Mouse (Mus musculus) heart, adult 2 months (tissue): ENCODE results near the gene Ccsap. TPM values are rescaled to one million over a fixed set of nuclear protein-coding genes. Genes with fewer than 3 reads are reported as not detected.

Source experiments
- DNase-seq, 2 experiments: peaks; one replicate each; pipeline ENCODE4 v3.0.0; 2021
- H3K27ac ChIP-seq: fragments of 200-600 bp; 2 replicates; pipeline ENCODE4 v1.8.1; 2022
- H3K27me3 ChIP-seq: fragments of 200-500 bp; 2 replicates; pipeline ENCODE4 v1.6.1; 2012; ENCODE audit warnings: mild to moderate bottlenecking, low read length, inconsistent platforms, mixed read lengths; ENCODE audit not compliant: control insufficient read depth, insufficient read depth
- H3K36me3 ChIP-seq: fragments of 200-500 bp; 2 replicates; pipeline ENCODE4 v1.6.1; 2012; ENCODE audit warnings: low read length, inconsistent platforms; ENCODE audit not compliant: control insufficient read depth, insufficient read depth
- H3K4me1 ChIP-seq: fragments of 200-500 bp; 2 replicates; pipeline ENCODE4 v1.6.1; 2011; ENCODE audit warnings: low read length; ENCODE audit not compliant: control insufficient read depth, insufficient read depth
- H3K4me3 ChIP-seq: fragments of 200-600 bp; 2 replicates; pipeline ENCODE4 v1.8.1; 2022
- H3K79me2 ChIP-seq: fragments of 200-500 bp; replicated peaks from 2 replicates; pipeline ENCODE4 v1.6.1; 2012; ENCODE audit warnings: mild to moderate bottlenecking, inconsistent platforms, low read length, moderate library complexity, mixed read lengths; ENCODE audit not compliant: control insufficient read depth, insufficient read depth
- H3K9ac ChIP-seq: fragments of 200-500 bp; 2 replicates; pipeline ENCODE4 v1.6.1; 2012; ENCODE audit warnings: low read depth, mild to moderate bottlenecking, control low read depth, inconsistent platforms, low read length, mixed read lengths
- CTCF ChIP-seq: fragments of 200-600 bp; IDR thresholded peaks from 2 replicates; pipeline ENCODE4 v1.8.1; 2022; ENCODE audit warnings: antibody characterized with exemption, mild to moderate bottlenecking, moderate library complexity
- EP300 ChIP-seq: fragments of 200-500 bp; IDR thresholded peaks from 2 replicates; pipeline ENCODE4 v1.6.1; 2011; ENCODE audit warnings: low read depth, low read length, control low read depth; ENCODE audit not compliant: insufficient read depth
- POLR2A ChIP-seq: fragments of 200-500 bp; IDR thresholded peaks from 2 replicates; pipeline ENCODE4 v1.6.1; 2011; ENCODE audit warnings: mild to moderate bottlenecking, low read depth, low read length, control low read depth; ENCODE audit not compliant: insufficient read depth
- WGBS: fragments of 180-500 bp; shearing (Covaris S2); methylation state at CpG from one replicate; pipeline ENCODE4 v1.1.7; 2018; 5-methylcytosine and 5-hydroxymethylcytosine counted together
- intact Hi-C: fragments of 180-260 bp; cut with DNase I; formaldehyde crosslinking; loops from one replicate; pipeline ENCODE4 v1.15.1; 2025
- polyA plus RNA-seq: library from polyadenylated mRNA; depleted of rRNA; stranded (reverse); fragments of >200 nt; gene quantifications from 2 replicates; pipeline ENCODE4 v1.2.3, GENCODE M21; 2012
- total RNA-seq, 2 experiments: library from RNA; stranded (reverse); gene quantifications; 2 replicates each; pipeline ENCODE4 v1.2.3; 2021

Ccsap gene
- total and polyA plus RNA-seq, 3 experiments, result 0.18 to 0.81 (median 0.68) TPM

DNA sequence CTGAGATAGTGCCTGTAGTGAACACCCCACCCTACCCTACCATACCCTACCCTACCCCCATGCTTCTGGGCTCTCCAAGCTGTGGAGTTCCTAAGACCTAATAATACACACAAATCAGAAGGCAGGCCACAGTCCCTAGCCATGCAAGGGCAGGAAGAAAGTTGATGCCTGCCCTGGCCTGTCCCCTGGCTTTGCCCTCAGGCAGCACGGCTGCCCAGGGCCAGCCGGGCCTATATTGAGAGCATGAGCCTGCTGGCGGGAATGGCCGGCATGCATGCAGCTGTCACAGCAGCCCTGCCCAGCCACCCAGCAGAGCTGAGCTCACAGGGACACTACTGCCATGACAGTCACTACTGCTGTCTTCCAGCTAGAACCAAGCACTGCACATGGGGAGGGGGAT lies 23.1 kb upstream of the Ccsap start:
- H3K9ac ChIP-seq, result no peak overlapping the region
- H3K36me3 ChIP-seq, result no peaks in the 10 kb centered on the region
- H3K4me3 ChIP-seq, result no peak overlapping the region
- no peaks in the 10 kb centered on the region for H3K4me1 ChIP-seq
- intact Hi-C loops, result no loop called here
- no peak overlapping the region for H3K27ac ChIP-seq
- H3K79me2 ChIP-seq, result no peaks in the 10 kb centered on the region
- no peaks in the 10 kb centered on the region for H3K27me3 ChIP-seq
- DNase-seq, result peak in 1 of 2 experiments; percentile 32
- WGBS, result 63% methylated on average over 4 of the region's 4 CpGs
- no peak for TF ChIP-seq EP300

GRCm38 (mm10) chr8:123882412-123882811 lies 22.4 kb upstream of the Ccsap start:
- H3K27ac ChIP-seq, result no peak overlapping the region
- TF ChIP-seq POLR2A, result no peak
- no peak for TF ChIP-seq EP300
- no peak for TF ChIP-seq CTCF
- H3K79me2 ChIP-seq, result no peaks in the 10 kb centered on the region
- DNase-seq, result no peak
- H3K4me3 ChIP-seq, result no peak overlapping the region
- H3K36me3 ChIP-seq, result no peaks in the 10 kb centered on the region
- 48% methylated on average over 2 of the region's 2 CpGs for whole genome bisulfite sequencing
- intact Hi-C loops, result no loop called here
- no peaks in the 10 kb centered on the region for H3K4me1 ChIP-seq
- H3K27me3 ChIP-seq, result no peaks in the 10 kb centered on the region
- no peak overlapping the region for H3K9ac ChIP-seq

DNA sequence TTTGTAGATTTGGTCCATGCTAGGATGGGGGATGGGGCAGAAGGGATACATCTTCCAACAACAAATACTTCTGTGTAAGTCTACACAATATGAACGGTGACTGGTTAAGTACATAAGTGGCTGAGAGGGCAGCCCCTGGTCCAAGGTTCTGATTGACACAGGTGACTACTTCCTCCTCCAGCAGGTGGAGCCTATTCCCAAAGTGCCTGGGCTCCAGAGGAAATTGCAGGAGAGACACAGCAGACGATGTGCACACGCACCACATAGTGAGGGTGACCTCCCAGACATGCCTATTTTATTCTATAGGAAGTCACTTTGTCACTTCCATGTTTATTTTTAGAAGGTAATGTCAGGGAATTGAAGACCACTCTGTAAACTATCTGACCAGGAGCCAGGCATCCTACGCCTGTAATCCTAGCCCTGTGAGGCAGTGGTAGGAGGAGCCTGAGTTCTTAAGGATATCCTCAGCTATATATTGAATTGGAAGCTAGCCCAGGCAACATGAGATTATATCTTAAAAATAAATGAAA lies 20.9 kb upstream of the Ccsap start:
- H3K36me3 ChIP-seq, result no peaks in the 10 kb centered on the region
- intact Hi-C loops, result no loop called here
- no peaks in the 10 kb centered on the region for H3K4me1 ChIP-seq
- WGBS, result 28% methylated on average over 4 of the region's 4 CpGs
- H3K27ac ChIP-seq, result no peak overlapping the region
- no peak for TF ChIP-seq EP300
- no peak for TF ChIP-seq POLR2A
- TF ChIP-seq CTCF, result no peak
- no peak overlapping the region for H3K9ac ChIP-seq
- H3K27me3 ChIP-seq, result no peaks in the 10 kb centered on the region
- no peaks in the 10 kb centered on the region for H3K79me2 ChIP-seq
- no peak overlapping the region for H3K4me3 ChIP-seq
- no peak for DNase-seq

GRCm38 (mm10) chr8:123880271-123880670 lies 20.3 kb upstream of the Ccsap start:
- DNase-seq, result no peak
- 55% methylated on average over 10 of the region's 10 CpGs for WGBS
- H3K4me3 ChIP-seq, result no peak overlapping the region
- H3K79me2 ChIP-seq, result no peaks in the 10 kb centered on the region
- no peaks in the 10 kb centered on the region for H3K27me3 ChIP-seq
- no peaks in the 10 kb centered on the region for H3K4me1 ChIP-seq
- H3K36me3 ChIP-seq, result no peaks in the 10 kb centered on the region
- intact Hi-C loops, result no loop called here
- H3K27ac ChIP-seq, result no peak overlapping the region
- H3K9ac ChIP-seq, result no peak overlapping the region
- TF ChIP-seq POLR2A, result no peak

GRCm38 (mm10) chr8:123877865-123878264 lies 17.9 kb upstream of the Ccsap start:
- Histone ChIP-seq H3K27ac (no peak overlapping the region), H3K36me3 (no peaks in the 10 kb centered on the region), H3K4me1 (no peaks in the 10 kb centered on the region), H3K27me3 (no peaks in the 10 kb centered on the region), H3K9ac (no peak overlapping the region), H3K4me3 (no peak overlapping the region), H3K79me2 (no peaks in the 10 kb centered on the region)
- TF ChIP-seq POLR2A (no peak), CTCF (no peak), EP300 (no peak)
- intact Hi-C loops, result no loop called here
- 48% methylated on average over 2 of the region's 2 CpGs for WGBS
- DNase-seq, result no peak

DNA sequence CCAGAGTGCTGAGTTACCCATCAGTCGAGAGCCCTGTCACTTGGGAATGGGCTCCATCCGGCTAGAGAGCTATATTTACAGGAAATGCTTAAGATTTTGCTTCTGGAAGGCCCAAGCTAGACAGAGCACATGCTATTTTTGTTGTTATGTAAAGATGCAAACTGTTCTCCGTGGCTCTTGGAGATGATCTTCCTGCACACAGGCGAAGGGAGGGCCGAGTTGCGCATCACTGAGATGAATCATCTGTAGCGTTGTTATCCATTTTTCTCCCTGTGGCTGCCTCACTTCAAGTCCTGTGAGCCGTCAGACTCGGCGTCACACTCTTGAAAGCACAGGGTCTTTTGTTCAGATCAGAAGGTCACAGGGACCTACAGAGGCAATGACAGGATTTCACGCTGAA lies 14.3 kb upstream of the Ccsap start:
- 64% methylated on average over 11 of the region's 11 CpGs for WGBS
- DNase-seq, result no peak
- Histone ChIP-seq H3K9ac (no peak overlapping the region), H3K79me2 (no peaks in the 10 kb centered on the region), H3K4me3 (no peak overlapping the region), H3K27ac (no peak overlapping the region), H3K4me1 (no peaks in the 10 kb centered on the region), H3K36me3 (no peaks in the 10 kb centered on the region), H3K27me3 (no peaks in the 10 kb centered on the region)
- intact Hi-C loops, result no loop called here
- TF ChIP-seq EP300 (no peak), CTCF (no peak), POLR2A (no peak)

DNA sequence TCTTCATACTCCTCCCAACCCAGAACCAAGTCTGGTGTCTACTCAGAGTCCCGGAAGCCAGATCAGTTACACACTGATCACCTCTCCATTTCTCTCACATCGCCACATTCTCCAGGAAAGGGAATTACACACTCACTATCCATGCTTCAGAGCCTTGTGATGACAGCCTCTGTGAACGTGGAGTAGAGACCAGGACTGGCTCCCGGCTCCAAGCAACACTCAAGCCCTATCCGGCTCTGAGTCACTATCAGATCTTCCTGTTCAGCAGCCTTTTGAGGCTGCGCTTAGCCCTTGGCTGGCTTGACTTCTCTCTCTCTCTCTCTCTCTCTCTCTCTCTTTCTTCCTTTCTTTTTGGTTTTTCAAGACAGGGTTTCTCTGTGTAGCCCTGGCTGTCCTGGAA lies 13.4 kb upstream of the Ccsap start:
- no peaks in the 10 kb centered on the region for H3K27me3 ChIP-seq
- H3K4me3 ChIP-seq, result no peak overlapping the region
- no peaks in the 10 kb centered on the region for H3K4me1 ChIP-seq
- 46% methylated on average over 6 of the region's 6 CpGs for WGBS
- DNase-seq, result no peak
- intact Hi-C loops, result no loop called here
- no peaks in the 10 kb centered on the region for H3K79me2 ChIP-seq
- TF ChIP-seq EP300 (no peak), POLR2A (no peak), CTCF (no peak)
- no peak overlapping the region for H3K9ac ChIP-seq
- no peak overlapping the region for H3K27ac ChIP-seq
- H3K36me3 ChIP-seq, result no peaks in the 10 kb centered on the region
